Mouse (Mus musculus): ENCODE results near the gene Spag9. TPM values are rescaled to one million over a fixed set of nuclear protein-coding genes. Genes with fewer than 3 reads are reported as not detected.
A peak's percentile ranks its signal among the peaks of the same experiment; 100 is the strongest.

Gene Spag9
- total RNA-seq, 4 experiments from 2014 or later: 142 to 167 (median 160) TPM

DNA sequence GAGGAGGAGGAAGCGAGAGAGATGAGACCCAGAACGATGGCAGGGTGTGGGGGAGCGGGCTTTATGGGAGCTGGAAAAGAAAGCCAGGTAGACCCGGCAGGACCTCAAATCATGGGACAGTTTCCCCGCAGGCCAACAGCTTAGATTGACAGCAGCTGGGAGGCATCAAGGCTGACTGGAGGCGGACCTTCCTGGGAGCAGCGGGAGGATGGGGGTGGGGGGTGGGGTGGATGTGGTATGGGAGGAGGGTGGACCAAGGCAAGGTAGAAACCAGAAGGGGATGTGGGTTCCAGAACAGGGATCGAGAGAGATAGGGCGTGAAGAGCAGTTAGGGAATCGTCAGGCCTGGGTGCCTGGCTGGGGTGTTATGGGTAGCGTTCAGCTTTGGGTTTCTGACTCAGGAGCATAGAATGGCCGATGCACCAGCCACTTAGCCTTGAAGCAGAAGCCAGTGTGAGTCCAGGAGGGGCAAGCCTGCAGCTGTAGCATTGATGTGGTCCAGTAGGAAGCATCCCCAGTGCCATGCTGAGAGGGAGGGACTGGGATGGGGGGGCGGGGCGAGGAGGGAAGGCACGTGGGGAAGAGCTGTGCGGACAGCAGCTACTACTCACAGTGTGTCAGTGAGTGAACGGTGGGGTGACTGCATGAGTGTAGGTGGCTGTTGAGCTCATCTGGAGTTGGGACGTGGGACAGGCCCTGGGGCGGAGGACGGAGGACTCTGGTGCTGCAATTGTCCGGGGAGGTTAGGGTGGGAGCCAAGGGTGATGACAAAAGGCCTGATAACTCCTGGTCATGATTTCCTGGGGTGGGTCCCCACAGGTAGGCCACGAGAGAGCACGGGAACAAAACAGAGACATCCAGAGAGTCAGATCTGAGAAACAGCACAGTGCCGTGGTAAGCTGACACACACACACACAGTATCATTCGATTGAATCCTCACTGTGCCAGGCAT lies 154.9 kb downstream of the Spag9 start:
- DNase-seq (ENCODE audit: low spot score in 2 of 2): no peak

GRCm38 (mm10) chr11:94154201-94154600 lies 158.3 kb downstream of the Spag9 start:
- DNase-seq (ENCODE audit: low spot score in 2 of 2): no peak

GRCm38 (mm10) chr11:94158521-94158920 lies 162.6 kb downstream of the Spag9 start:
- no peak for DNase-seq (ENCODE audit: low spot score in 2 of 2)

- DNase-seq (ENCODE audit: low spot score in 2 of 2): peak; percentile 54 to 66
Observed at GRCm38 (mm10) chr11:94159066-94159880, 163.4 kb downstream of the Spag9 start.

DNA sequence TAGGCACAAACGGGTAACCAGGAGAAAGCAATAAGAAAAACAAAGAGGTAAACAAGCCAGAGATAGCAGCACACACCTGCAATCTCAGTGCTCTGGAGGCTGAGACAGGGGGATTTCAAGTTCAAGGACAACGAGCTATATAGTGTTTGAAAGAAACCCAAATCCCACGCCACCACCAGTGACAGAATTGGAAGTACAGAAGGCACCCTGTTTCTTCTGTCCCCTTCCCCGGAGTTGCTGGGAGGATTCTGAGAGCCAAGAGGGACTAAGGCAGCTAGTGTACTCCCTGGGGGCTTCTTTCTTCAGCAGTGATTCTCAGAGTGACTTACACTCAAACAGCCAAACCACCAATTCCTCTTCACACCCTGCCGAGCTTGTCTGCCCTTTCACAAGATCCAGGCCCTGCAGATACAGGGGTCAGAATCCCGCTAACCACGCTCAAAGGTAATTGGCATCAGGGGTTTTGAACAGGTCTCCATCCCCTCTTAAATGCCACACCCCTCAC lies 164.1 kb downstream of the Spag9 start:
- no peak for DNase-seq (ENCODE audit: low spot score in 2 of 2)

DNA sequence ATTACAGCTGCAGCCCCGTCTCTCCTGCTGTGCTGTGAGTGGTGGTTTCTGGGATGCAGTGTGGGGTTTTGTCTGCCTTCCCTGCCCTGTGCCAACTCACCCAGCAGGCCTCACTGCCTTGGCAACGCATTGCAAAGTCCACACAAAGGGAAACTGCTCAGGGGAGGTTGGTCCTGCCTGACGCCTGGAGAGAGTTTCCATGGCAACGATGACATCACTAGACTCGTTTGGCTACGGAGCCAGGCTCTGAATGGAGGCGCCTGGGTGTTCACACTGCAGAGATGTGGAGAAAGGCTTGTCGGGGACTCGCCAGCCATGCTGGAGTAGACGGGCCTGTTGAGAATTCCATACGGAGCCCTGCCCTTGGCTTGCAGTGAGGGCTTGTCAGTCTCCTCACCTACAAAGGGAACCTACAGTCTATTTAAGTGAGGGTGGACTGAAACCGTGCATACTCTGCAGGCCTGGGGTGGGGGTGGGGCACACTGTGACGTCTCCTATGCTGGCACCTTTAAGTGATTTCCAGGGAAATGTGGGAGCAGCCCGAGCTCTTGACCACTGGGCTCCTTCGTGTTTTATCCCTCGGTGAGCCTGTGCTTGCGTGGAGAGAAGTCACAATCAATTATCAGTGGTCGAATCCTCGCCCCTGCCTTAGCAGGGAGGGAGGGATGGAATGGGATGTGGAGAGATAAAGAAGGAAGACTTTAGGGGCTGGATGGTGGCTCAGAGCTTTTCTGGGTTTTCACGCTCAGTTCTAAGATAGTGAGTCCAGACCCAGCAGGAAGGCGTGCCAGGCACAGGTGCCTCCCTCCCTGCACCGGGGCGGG lies 164.8 kb downstream of the Spag9 start:
- DNase-seq (ENCODE audit: low spot score in 2 of 2): peak in 1 of 2 experiments; percentile 53

DNA sequence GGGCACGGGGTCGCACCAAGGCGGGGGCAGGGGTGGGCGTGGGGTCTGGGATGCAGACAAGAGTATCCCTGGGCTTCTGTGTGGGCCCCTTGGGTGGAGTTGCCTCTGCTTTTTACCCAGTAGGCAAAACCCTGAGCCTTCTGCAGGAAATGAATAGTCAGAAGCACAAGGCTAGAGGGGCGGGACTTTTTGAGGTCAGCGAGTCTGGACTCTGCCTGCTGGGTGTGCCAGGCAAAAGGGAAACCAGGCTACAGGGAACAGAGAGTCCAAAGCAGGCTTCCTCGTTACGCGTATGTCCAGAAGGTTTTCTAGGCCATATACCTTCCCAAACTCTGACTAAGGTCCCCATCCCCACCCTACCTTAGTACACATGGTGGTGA lies 165.4 kb downstream of the Spag9 start:
- DNase-seq (ENCODE audit: low spot score in 2 of 2): peak in 1 of 2 experiments; percentile 37

DNA sequence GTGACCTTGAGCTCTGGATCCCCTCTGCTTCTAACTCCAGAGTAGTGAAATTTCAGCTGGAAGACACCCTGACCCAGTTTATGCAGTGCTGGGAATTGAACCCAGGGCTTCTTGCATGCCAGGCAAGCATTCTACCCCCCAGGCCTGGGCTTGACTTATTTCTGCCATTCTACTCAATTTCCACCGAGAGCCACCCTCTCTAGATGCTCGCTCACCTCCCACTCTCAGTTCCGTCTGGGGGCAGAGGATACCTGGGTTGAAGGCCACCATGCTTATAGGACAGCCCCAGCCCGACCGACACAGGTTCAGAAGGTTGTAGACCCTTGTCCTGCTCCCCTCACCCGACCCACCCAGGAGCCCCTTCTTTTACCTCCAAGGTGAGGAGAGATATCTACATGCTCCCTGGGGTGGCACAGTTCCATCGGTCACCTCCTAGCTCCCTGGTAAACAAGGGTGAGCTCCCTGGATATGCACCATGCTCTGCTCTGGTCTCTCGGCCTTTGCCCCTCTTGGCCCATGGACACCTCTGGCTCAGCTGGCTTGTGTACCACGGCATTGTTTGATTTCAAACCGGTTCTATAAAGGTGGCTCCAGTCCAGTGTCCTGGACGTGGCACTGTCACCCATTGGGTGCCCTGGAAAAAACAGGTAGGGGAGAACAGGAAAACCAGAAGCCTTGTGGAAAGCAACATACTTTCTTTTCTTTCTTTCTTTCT lies 166.1 kb downstream of the Spag9 start:
- no peak for DNase-seq (ENCODE audit: low spot score in 2 of 2)

GRCm38 (mm10) chr11:94163005-94163767 lies 167.3 kb downstream of the Spag9 start:
- DNase-seq (ENCODE audit: low spot score in 2 of 2): no peak

- no peak for DNase-seq (ENCODE audit: low spot score in 2 of 2)
Observed at GRCm38 (mm10) chr11:94165745-94166144, 169.9 kb downstream of the Spag9 start.

DNA sequence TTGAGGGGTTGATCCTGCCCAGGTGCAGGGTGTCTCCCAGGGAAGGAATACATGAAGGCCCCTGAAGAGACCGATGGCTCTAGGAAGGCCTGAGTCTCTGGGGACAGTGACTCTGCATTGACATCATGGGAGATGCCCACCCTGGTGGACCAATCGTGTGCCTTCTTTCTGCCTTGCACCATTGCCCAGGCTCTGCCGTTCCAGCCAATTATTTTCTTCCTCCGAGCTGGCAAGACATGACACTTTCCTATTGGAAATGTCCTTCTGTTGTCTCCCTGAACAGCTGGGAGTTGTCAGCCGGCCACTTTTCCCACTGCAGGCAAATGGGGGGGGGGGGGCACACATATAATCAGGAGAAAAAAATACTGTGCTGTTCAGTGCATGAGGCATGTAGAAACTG lies 172.3 kb downstream of the Spag9 start:
- no peak for DNase-seq (ENCODE audit: low spot score in 2 of 2)

DNA sequence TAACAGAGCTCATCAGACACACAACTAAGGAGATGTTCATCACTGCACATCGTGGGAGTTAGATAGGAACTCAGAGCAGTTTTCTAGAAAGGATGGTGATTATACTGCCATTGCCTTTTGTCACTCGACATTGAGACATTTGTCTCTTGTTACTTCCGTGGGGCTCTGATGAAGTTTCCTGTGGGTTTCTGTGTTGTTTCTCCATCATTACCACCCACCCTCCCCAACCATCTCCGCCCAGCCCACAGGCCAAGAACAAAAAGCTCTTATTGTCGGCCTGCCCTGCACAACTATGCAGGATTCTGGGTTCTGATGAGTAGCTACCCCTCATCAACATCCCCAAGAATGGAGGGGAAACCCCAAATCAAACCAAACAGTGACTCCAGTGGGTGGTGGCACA lies 173.7 kb downstream of the Spag9 start:
- DNase-seq (ENCODE audit: low spot score in 2 of 2): no peak

DNA sequence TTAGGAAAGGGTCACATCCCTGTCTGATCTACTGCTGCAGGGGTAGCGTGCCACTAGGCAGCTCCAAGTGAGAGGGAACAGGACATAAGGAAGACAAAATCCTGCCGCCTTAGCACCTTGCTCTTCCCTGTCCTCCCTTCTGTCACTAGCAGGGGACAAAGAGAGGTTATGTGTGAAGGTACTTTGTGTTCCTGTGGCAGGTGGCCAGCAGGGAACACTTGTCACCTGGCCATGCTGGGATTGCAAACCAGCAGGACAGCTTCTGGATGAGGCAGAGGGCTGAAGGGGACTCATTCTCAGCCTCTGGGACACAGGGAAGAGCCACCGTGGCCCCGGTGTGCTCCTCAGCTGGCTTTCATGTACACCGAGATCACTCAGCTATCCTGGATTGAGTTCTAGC lies 175.8 kb downstream of the Spag9 start:
- DNase-seq (ENCODE audit: low spot score in 2 of 2): no peak

DNA sequence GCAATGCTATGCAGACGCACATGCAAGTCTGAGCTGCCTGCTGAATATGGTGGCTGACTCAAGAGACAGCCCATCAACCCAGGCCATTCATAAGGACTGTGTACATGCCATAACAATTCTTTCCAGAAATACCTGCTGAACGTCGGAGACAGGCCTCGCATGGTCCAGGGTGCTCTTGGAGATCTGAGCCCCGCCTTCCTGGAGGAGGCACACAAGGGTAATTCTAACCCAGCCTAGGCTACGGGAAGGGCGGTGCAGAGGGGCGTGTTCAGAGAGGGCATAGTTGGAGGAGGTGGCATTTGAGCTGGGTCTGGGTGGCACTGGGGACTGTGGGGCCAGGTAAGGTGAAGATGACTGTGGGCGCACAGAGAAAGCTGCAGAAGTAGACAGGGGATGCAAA lies 176.3 kb downstream of the Spag9 start:
- no peak for DNase-seq (ENCODE audit: low spot score in 2 of 2)

DNA sequence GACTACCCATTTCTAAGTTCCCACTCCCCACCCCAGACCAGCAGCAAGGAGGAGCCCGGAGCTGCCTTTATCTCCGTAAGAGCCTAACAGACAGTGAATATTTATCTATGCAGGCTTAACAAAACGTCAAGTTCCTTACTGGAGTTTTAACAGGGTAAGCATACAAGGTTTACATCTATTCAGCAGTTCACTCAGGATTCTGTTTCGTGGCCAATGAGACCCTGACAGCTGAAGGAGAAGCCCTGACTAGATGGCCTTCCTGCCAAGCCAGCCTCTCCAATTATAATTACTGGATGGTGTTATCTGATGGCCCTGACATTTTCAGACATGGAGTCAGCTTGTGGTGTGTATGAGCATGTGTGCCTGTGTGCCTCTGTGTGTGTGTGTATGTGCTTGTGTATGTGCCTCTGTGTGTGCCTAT lies 177.8 kb downstream of the Spag9 start:
- no peak for DNase-seq (ENCODE audit: low spot score in 2 of 2)

- DNase-seq (ENCODE audit: low spot score in 2 of 2): no peak
Observed at GRCm38 (mm10) chr11:94175288-94175687, 179.4 kb downstream of the Spag9 start.

Measured in gastrocnemius, adult 8-10 months (tissue).